Mouse (Mus musculus) brain, adult 2 months (tissue): Measurements from ENCODE around the gene Mtmr6.

ENCODE experiments used
- DNase-seq: peaks from one replicate; pipeline ENCODE4 v3.0.0; 2011; ENCODE audit warnings: low read depth, low spot score

Gene Mtmr6

DNA sequence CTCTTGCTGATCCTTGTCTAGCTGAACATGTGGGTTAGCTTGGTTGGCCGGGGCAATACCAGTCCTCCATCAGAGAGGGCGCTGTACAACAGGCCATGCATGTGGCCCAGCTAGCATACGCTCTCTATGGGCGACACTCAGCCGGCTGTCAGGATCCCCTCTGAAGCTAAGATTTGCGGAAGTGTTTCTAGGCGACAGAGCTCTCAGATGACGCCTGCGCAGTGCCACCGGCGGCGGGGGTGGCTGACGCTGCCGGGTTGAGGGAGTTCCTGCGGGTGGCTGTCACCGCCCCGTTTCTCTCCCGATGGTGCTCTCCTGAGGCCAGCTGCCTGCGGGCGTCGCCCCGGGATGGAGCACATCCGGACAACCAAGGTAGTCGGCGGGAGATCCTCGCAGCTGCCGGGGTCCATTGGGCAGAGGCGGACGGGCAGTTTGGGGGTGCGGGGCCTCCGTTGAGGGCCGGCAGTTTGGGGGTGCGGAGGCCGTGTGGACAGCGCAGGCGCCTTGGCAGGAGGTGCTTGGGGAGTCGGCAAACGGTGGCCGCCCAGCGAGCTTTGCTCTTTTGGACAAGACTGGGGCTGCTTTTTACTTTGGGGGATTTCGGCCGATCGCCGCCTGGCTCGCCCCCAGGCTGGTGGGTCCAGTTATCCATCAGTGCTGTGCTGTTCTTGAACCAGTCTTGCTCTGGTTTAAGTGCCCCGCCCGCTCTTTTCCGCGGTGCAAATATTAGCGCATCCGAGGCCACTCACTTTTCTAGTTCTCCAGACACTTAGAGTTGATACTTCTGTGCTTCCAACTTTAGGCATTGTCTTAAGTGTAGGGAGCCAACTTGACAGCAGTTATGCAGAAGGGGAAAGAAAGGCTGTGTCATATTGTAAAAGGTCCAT, at the start of gene Mtmr6:
TSS of gene Mtmr6 (plus strand) at position 239 of the 887 bp plus-strand sequence.
- DNase-seq, result peak; percentile 100

DNA sequence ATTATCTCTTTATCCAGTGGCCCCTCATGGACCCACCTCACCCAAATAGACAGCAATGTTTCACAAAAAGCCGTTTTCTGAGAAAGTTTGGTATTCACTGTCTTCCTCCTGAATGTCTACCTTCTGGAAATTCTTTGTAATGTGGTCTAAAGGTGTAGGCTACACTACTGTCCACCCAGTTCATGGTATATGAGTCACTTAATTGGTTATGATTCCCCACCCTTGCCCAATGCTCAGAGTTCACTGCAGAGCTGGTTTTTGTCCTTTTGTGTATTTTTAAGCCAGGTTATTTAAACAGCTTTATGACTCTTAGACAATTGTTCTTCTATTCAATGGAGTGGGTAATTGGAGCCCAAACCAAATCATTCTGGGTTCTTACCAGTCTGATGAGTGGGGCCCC, 48.9 kb upstream of the Mtmr6 start:
- DNase-seq, result no peak

DNA sequence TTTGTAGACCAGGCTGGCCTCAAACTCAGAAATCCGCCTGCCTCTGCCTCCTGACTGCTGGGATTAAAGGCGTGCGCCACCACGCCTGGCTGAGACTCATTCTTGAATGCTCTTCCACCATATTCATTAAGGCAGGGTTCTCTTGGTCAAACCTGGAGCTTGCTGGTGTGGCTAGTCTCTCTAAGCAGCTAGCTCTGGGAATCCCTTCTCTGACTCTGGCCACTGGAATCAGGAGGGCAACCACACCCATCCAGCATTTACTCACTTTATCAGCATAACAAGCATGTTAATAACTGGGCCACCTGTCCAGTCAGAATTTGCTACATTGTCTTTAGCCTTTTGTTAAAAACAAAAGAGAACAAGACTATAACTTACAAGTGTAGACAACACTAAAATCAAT, 47.4 kb upstream of the Mtmr6 start:
- no peak for DNase-seq

DNA sequence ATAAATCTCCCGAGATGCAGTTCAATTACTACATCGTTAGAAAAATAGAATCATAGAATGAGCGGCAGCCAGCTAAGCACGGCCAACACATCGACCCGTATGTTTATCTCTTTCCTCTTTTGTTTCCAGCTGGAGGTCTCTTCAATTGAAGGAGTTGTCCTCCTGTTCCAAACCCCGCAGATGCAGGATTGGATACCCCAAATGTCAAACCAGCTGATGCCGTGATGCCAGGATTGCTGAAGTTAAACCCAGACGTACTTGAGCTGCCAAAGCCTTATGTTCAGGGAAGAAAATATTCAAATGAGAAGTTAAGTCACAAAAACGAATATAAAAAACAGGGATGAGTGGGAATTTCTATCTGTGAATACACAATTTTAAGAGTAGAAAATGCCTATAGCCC, 45.1 kb upstream of the Mtmr6 start:
- peak; percentile 43 for DNase-seq

DNA sequence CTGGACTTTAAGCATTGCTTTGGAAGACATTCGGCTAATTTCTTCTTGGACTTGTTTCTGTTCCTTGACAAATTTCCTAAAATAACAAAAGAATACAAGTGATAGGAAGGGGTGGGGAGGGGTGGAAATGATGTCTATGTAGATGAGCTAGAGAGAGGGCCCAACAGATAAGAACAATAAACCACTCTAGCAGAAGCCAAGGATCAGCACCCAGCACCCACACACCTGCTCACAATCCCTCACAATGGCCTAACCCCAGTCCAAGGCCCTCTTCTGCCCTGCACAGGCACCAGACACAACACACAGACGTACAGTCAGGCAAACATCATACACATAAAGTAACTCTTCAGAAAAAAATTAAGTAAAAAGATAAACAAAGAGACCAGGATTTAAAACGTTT, 26.5 kb upstream of the Mtmr6 start:
- no peak for DNase-seq

DNA sequence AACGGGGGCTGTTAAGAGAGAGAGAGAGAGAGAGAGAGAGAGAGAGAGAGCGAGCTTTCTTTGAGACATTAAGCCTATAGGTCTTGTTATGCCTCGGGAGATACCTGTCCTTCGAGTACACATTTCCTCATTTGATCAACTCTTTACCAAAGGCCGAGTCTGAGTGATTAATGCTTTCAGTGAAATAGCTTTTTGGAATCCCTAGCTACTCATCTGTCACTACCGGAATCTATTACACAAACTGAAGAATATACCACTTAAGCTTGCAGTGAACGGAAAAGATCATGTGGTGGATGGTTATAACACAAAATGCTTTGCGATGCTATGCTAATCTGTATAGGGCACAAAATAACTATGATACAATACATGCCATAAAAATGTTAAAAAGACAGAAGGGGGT, 14.7 kb upstream of the Mtmr6 start:
- DNase-seq, result no peak

DNA sequence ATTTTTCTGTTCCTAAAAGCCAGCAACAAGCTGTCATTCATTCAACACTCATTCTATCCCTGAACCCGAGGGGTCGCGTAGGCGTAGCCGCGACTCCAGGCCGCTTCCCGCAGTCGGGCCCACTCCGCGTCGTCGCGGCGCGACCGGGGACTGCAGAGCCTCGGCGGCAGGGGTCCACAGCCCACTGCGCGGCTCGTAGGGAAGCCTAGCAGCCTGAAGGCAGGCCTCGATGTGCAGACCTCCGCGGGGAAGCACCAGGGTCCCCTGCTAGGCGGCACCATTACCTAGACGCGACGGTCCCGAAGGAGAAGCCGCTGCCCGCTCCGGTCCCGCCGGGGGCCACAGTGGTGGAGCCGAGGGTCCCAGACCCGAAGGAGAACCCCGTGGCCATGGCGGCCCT, 14.1 kb upstream of the Mtmr6 start:
- peak; percentile 42 for DNase-seq

DNA sequence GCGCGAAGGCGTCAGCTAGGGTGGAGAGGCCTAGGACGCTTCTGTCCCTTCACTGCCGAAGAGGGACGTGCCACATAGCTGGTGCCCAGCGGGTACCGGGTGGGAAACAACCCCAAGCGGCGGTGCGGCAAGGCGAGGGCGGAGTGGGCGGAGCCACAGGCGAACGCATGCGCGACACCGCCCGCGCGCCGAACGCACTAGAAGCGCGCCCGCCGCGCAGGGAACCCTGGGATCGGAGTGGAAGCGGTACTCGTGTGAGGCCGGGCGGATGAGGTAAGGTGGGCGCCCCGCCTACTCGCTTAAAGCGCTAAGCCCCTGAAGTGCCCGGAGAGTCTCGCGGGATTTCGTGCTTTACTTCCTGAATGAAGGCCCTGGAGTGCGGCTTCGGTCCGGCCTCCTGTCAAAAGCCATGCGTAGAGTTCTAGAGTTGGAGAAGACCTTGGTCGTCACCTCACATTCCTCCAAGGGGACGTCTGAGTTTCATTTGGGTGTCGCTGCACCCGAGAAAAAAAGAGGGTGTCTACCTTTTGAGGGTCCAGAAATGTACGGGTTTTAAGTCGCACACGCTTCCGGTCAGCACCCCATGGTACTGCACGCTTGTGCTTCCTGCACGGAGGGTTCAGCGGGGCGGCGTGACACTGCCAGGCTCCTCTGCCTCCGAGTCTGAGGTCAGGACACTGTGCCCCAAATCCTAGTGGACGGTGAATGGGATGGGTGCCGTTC, 13.6 kb upstream of the Mtmr6 start, which contains the start of the genes Nupl1 and Gm49336:
TSS of gene Nupl1 (minus strand) at position 151 of the 723 bp plus-strand sequence.
TSS of gene Gm49336 (minus strand) at position 227 of the 723 bp plus-strand sequence.
- peak; percentile 100 for DNase-seq

DNA sequence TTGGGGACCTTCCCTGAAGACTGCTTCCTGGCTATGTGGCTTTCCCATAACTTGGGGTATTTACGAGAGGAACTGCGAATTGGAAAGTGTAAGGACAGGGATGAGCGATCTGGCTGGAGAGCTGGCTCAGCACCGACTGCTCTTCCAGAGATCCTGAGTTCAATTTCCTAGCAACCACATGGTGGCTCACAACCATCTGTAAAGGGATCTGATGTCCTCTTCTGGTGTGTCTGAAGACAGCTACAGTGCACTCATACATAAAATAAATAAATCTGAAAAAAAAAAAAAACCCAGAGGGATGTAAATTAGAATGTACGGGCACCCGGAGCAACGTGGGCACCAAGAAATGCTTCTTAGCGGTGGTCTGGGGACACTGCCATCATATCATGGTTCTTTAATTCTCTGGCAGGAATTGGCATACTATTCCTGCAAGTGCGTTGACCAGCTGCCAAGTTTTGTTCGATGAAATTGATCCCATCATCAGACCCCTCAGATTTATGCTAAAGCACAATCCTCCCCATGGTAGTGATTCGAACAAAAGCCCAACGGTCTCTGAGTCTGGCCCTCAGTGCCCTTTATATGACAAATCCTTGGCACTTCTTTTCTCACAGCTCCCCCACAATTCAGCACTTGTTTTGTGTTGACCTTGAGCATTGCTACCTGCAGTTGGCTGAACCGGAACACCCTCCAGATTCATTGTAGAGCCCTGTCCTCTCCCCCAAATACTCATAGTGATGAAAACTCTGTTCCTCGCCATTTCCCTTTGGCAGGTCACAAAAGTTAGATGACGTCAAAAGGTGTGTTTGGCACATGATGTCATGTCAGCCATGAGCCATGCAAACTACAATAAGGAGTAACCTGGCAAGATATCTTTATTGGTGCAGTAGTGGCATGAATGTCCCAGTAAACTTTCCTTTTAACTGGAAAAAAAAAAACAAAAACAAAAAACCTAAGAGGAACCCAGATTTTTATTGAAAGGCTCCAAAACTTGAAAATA, 12.7 kb upstream of the Mtmr6 start:
- DNase-seq, result peak; percentile 24

DNA sequence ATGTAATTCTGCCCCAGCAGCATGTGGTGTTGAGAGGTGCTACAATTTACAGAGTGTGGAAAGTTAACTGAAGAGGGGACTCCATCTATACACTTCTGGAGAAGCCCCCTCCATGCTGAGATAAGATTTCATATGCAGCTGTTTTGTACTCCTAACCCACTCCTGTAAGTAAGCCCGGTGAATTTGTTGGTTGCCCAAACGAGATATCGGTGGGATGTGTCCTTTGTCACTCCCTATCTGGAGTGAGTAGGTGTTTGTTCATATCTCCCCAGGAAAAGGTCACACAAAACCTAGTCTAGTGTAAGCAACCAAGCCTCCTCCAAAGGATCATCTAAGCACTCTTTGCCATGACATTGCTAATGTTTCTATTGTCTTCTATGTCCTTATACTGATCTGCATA, 11.6 kb upstream of the Mtmr6 start:
- DNase-seq, result no peak

DNA sequence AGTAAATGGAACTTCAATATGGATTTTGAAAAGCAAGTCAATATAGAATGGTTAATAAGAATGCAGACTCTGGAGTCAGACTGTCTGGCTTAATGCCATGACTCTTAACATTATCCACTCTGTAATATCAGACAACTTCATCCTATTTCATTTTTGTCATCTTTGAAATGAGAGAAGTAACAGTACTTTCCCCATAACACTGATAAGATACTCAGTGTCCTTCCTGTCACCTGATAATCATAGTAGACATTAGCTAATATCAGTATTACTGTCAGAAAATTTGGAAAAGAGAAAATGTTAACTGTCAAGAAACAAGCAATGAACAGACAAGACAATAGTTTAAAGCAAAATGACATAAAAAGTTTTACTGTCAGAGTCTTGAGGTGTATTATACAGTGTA, 10.3 kb upstream of the Mtmr6 start:
- DNase-seq, result no peak

DNA sequence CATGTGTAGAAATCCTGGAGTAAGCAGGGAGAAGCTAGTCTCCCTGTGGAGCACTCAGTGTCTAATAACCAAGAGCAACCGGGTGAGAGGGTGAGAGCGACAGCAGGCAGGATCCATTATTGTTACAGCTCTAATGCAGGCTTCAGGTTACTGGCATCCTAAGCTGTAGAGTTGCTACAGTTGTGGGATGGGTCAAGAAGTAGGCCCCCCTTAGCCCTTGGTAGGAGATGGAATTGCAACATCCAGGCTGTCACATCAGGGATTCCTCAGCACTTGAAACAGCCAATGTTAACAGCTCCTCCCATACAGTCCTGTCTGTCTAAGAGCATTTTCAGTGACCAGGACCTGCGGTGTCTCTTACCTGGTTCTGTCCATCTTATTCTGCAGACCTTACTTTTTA, 8.7 kb upstream of the Mtmr6 start:
- DNase-seq, result no peak

DNA sequence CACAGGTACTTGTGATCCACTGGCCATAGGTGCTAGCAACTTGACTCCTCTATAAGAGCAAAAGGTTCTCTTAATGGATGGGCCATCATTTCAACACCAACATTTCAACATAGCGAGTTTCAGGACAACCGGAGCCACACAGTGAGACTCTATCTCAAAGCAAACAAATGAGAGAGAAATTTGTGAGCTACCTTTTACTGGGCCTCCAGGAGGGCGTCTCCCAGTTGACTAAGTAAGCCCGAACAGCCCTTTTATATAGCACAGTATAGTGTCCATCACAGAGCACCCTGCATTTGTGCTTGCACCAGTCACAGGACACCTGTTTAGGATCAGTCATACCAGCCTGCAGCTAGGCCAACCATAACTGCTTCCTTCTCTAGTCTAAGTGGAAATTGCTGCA, 7.9 kb upstream of the Mtmr6 start:
- DNase-seq, result no peak

DNA sequence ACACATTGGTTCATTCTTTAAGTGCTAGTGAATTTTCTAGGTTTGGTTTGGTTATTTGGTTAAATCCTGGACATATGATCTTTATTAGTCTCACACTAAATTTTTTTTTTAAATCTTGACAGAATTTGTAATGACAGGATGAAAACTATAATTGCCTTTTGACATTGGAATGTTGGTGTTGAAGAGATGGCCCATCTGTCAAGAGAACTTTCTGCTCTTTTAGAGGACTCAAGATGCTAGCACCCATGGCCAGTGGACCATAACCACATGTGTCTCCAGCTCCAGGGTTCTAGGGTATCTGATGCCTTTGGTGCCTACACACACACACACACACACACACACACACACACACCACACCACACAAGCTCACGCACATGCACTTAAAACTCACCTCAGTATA, 7.2 kb upstream of the Mtmr6 start:
- no peak for DNase-seq

DNA sequence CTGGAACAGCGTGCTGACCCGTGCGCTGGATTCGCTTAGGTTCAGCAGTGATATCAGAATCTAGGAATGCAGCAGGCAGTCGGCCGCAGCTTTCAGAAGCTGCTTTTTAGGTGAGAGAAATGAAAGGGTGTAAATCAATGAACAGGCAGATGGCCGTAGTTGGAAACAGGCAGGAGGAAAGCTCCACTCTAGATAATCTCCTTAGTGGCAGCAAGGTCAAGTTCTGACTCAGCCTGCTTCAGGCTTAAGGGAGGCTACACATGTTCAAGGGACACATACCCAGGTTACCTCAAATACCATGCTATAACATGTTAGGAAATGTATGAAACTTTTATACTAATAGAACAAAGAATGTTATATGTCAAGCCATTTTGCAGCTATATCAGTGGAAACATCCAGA, 2.7 kb upstream of the Mtmr6 start:
- DNase-seq, result no peak

DNA sequence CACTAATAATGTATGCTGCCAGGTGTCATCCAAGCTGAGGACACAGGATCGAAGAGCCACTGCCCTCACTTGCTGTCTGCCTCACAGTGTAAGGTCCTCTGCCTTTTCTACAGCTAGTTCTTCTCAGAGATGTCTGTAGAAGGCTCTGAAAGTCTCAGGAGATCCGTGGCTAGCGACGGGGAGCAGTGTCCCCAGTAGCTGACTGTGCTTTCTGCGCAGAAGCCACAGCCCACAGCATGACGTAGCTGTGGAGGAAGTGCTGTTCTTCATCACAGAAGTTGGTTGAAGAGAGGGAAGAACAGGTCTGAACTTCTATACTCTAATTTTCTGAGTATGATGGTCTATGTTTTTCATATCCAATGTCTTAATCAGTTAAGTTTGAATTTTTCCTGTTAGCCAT, 4.3 kb downstream of the Mtmr6 start:
- peak; percentile 22 for DNase-seq

DNA sequence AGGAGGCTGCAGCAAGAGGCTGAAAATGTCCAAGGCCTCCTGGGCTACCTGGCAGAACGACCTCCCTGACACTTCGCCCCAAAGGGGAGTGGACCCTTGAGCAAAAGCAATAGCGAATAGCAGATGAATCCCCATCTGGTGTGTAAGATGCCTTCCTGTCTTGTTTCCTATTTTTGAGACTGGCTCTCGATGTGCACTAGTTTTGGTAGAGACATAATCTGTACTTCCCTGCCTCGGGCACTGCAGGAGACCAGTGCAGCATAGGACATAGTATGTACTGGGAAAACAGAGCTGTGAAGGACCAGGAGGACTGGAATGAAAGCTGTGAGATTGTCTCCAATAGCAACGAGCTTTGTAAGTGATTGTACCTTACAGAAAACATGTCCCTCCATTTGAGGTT, 8.3 kb downstream of the Mtmr6 start:
- DNase-seq, result no peak

DNA sequence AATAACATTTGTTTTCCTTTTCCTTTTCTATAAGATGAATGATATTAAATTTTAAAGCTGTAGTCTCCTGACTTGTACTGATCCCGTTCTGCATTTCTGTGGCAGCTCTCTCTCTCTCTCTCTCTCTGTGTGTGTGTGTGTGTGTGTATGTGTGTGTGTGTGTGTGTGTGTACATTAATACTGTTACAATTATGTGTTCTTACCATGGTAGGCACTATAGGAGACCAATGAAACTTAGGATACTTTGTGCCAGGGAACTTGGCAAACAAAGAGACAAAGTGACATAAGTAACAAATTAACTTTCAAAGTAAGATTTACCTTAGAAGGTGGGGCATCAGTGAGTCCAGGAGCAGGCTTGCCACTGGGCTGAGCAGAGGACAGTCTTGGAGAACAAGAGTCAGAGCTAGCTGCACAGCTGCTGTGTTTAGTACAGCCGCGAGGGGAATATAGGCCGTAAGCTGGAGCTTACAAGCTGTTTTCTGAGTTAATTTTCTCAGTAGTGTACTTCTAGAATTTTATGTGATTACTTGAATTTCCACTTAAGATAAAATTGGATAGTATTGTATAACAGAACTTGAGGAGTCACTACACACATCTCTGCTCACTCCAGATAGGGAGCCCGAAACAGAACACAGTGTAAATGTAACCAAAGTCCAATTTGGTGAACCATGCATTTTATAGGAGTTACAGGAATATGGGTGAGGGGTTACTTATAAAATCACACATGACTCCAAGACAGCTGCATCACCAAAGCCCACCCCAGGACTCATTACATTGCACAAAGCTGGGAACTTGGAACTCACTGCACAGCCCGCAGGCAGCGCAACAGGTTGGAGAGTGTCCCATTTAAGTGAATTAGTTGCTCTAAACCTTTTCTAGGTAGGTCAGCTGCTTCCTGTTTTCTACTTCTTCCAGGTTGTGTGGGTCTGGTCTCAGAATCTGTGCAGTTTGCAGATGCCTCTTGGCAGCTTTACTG, 10.6 kb downstream of the Mtmr6 start:
- DNase-seq, result no peak

DNA sequence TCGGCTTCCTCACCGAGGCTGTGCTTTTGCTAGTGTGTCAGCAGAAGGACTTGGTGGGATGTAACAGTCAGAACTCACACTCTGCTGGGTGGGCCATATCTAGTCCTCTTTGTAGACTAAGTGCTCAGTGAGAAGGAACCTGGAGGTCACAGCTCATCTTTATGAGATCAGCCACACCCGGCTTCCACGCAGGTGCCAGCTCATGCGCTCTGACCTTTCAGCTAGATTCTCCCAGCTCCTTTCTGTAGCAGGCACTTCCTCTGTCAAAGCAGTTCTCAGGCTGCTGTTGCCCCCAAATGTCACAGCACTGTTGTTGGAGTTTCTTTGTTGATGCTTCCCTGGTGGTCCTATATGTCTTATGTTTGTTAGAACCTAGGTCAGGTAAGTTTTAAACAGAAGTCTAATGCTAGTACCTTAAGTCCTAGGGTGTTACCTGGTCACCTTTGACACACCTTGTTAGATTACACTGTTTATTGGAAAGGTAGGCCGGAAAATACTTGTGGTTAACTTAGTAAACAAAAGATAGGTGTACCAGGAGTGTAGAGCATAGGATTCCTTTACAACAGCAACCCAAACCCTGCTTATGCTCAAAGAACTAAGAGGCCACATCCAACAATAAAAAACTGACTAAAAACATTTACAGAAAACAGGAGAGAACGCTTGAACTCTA, 21.3 kb downstream of the Mtmr6 start:
- DNase-seq, result no peak

DNA sequence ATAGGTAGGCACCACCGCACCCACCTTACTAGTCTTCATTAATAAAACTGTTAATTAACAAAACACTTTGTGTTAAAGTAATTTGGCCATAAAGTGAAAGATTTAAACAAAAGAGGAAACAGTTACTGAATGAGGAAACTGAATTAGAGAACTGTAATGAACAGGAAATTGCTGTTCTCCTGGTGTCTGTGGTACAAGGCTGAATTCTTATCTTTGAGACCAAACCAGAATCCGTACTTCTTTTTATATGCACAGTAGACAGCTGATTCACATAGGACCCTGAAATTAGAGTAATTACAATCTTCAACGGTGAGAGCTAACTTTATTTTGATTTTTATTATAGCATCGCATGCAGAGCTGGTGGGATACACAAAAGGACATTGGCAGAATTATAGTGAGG, 25.3 kb downstream of the Mtmr6 start:
- no peak for DNase-seq
